ENCODE assay signal across 8 mouse cellular contexts in the genomic region with DNA sequence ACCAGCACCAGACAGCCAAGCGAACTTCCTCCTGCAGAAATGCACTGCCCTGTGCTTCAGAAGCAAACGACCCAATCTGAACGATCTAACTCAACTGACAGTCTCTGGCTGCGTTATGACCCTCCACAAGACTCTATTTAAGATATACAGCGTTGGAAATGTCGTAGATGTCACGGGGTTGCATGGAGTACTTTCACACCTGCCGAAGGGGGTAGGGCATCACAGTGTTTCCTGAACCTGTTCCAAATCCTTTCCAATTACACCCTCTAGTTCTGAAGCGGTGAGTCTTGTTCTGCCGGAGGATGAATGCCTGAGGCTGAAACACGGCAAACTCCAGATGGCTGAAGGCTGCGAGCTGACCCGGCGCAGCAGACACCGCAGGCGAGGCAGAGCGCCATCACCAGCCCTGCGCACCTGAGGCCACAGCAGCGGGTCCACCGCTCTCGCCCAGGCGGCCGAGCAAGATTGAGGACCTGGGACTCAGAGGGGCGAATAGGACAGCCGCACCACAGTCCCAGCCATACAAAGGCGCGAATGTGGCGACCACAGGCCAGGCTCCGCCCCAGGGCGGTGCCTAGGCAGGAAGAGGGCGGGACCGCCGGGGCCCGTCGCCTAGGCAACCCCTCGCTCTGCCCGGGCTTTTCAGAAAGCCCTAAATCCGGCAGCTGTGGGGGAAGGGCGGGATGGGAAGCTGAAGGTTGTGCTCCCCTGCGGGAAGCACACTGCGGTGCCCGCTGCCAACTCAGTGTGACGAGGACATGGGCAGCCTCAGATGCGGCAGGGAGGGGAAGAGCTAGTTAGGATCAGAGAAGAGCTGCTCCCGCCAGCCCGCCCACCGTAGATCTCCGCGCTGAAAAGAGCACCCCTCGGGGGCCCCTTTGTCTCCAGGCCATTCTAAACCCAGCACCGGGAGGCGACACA. TPM values are rescaled to one million over a fixed set of nuclear protein-coding genes. Genes with fewer than 3 reads are reported as not detected.
DNase-seq lines count a peak whose midpoint lies in the region; ATAC-seq lines count a peak whose summit lies in the region.

Ing1 (plus strand) TSS at position 773 of the 921 bp plus-strand sequence.

- H3K9me3 ChIP-seq in hindbrain, embryonic 13.5 days = no peaks in the 10 kb centered on the region

- no peaks in the 10 kb centered on the region for H3K36me3 ChIP-seq in hindbrain, embryonic 13.5 days

- peaks cover 30% of the 10 kb centered on the region for H3K4me1 ChIP-seq in hindbrain, embryonic 13.5 days (replicated peaks)

- peak within 1 kb of the TSS; percentile 97 for H3K4me3 ChIP-seq in hindbrain, embryonic 13.5 days

- H3K4me2 ChIP-seq in hindbrain, embryonic 13.5 days = peak within 1 kb of the TSS; percentile 73

- peak; percentile 87 for ATAC-seq in hindbrain, embryonic 13.5 days (ENCODE audit: low FRiP score)

- no peaks in the 10 kb centered on the region for H3K27me3 ChIP-seq in hindbrain, embryonic 13.5 days

- H3K9ac ChIP-seq in hindbrain, embryonic 13.5 days = peak within 1 kb of the TSS; percentile 98

- peak within 1 kb of the TSS; percentile 100 for H3K27ac ChIP-seq in hindbrain, embryonic 13.5 days

- DNase-seq in NIH3T3 (ENCODE audit: low read depth) = peak; percentile 97
- DNase-seq in cerebellum, postnatal 10 days = peak; percentile 99
- DNase-seq in frontal cortex, postnatal 14 days (ENCODE audit: low spot score in 2 of 2) = peak; percentile 91 to 93
- DNase-seq in layer of hippocampus, postnatal 25 days (ENCODE audit: extremely low spot score in 1 of 2, low spot score in 1 of 2) = peak; percentile 84 to 90
- peak; percentile 94 for DNase-seq in lung, postnatal 25 days (ENCODE audit: low spot score)
- peak; percentile 98 for DNase-seq in retina, embryonic 14.5 days (ENCODE audit: low spot score)
- DNase-seq in thymus, postnatal 4 days = peak; percentile 98

- WGBS in hindbrain, embryonic 13.5 days = under 1% methylated on average over 52 of the region's 52 CpGs

RNA-seq across cellular contexts. Expression of gene Ing1, which starts in this region (rescaled TPM):
- 40.7 and 44.7 TPM in 2 replicates for polyA plus RNA-seq in hindbrain, embryonic 13.5 days (2015; fragmentation: Nextera tagmentation; extraction: Ambion mirVana)
- 10 to 100 TPM; 36.6 to 41.9 TPM for total RNA-seq in layer of hippocampus, postnatal 25 days (2021)

Comparison
In these comparisons a context has a peak if more than half of its experiments do, and no peak if none do; other contexts are left out.
1. Peak in every context shown above with its lines: DNase-seq, ATAC-seq, H3K4me3 ChIP-seq and H3K27ac ChIP-seq.